Mouse (Mus musculus) hindbrain, embryonic 15.5 days (tissue): ENCODE measurements at regions not wholly inside any gene's neighbourhood (a gene's known extent, or its start where the extent isn't known, plus 50 kb on each side); places are given as distances from the start of the nearest gene placed in this dataset.
A peak's percentile ranks its signal among the peaks of the same experiment; 100 is the strongest.

Experiments used
- ATAC-seq: fragments of 200-750 bp; cut with Nextera tagmentation; 2 replicates; pipeline ENCODE4 v1.8.0; 2017; ENCODE audit warnings: low read depth, moderate number of reproducible peaks, moderate TSS enrichment; ENCODE audit not compliant: low FRiP score
- H3K27ac ChIP-seq: fragments of 300-500 bp; sonication (generic); replicated peaks from 2 replicates; pipeline ENCODE4 v1.5.1; 2015; ENCODE audit warnings: mild to moderate bottlenecking, inconsistent platforms
- H3K27me3 ChIP-seq: fragments of 300-500 bp; sonication (generic); 2 replicates; pipeline ENCODE4 v1.6.1; 2015; ENCODE audit warnings: control low read depth, inconsistent platforms
- H3K36me3 ChIP-seq: fragments of 300-500 bp; sonication (generic); 2 replicates; pipeline ENCODE4 v1.6.1; 2015; ENCODE audit warnings: control low read depth, inconsistent platforms
- H3K4me1 ChIP-seq: fragments of 300-500 bp; sonication (generic); replicated peaks from 2 replicates; pipeline ENCODE4 v1.6.1; 2015; ENCODE audit warnings: control low read depth, inconsistent platforms
- H3K4me2 ChIP-seq: fragments of 300-500 bp; sonication (generic); 2 replicates; pipeline ENCODE4 v1.6.1; 2015; ENCODE audit warnings: moderate library complexity, mild to moderate bottlenecking, inconsistent platforms
- H3K4me3 ChIP-seq: fragments of 300-500 bp; sonication (generic); 2 replicates; pipeline ENCODE4 v1.5.1; 2015; ENCODE audit warnings: mild to moderate bottlenecking, inconsistent platforms
- H3K9ac ChIP-seq: fragments of 300-500 bp; sonication (generic); 2 replicates; pipeline ENCODE4 v1.6.1; 2015; ENCODE audit warnings: inconsistent platforms
- H3K9me3 ChIP-seq: fragments of 300-500 bp; sonication (generic); 2 replicates; pipeline ENCODE4 v1.6.1; 2016; ENCODE audit warnings: control low read depth, inconsistent platforms
- WGBS: fragments of 180-500 bp; shearing (Covaris S2); methylation state at CpG from one replicate; pipeline ENCODE4 v1.1.7; 2015; 5-methylcytosine and 5-hydroxymethylcytosine counted together

DNA sequence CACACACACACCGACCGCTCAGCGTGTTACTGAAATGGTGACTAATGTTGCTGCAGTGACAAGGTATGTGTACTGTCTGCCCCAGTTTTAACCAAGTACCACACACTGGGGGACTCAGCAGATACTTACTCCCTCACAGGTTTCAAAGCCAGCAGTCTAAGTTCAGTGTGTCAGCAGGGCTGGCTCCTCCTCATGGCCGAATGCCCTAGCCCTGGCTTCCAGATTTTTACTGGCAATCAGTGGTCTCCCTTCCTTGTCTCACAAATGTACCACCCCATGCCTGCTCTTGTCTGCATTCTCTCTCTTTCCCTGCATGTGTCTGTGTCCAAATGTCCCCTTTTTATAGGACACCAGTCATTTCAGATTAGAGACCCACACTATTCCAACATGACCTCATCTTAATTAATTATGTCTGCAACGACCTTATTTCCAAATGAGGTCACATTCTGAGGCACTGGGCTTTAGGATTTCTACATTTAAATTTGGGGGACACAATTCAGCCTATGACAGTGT, 114.7 kb downstream of the Uri1 start:
- H3K36me3 ChIP-seq: no peaks in the 10 kb centered on the region
- no peaks in the 10 kb centered on the region for H3K27me3 ChIP-seq
- 79% methylated on average over 5 of the region's 5 CpGs for WGBS
- H3K4me1 ChIP-seq: peaks cover 15% of the 10 kb centered on the region; the same call in 1 of the 2 replicates
- no peak overlapping the region for H3K27ac ChIP-seq
- ATAC-seq: no peak
- H3K4me2 ChIP-seq: no peak overlapping the region
- H3K4me3 ChIP-seq: no peak overlapping the region
- no peaks in the 10 kb centered on the region for H3K9me3 ChIP-seq
- H3K9ac ChIP-seq: no peak overlapping the region

DNA sequence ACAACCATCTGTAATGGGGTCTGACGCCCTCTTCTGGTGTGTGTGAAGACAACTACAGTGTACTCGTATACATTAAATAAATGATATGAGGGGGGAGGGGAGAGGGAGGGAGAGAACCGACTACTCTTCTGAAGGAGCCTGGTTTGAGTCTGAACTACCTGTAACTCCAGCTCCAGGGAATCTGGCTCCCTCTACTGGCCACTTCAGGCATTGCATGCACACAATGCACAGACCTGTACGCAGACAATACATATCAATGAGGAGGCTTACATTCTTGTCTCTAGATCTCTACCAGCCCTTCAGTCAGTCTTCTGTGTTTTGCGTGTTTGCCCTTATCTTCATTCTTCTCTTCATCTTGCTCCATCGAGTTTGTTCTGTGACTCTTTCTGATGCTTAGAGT, 120.4 kb upstream of the Zfp536 start:
- no peaks in the 10 kb centered on the region for H3K4me1 ChIP-seq
- H3K4me2 ChIP-seq: no peak overlapping the region
- H3K9me3 ChIP-seq: no peaks in the 10 kb centered on the region
- H3K36me3 ChIP-seq: no peaks in the 10 kb centered on the region
- H3K27me3 ChIP-seq: no peaks in the 10 kb centered on the region
- H3K4me3 ChIP-seq: no peak overlapping the region
- no peak for ATAC-seq
- 83% methylated on average over 6 of the region's 6 CpGs for WGBS
- H3K9ac ChIP-seq: no peak overlapping the region
- no peak overlapping the region for H3K27ac ChIP-seq

DNA sequence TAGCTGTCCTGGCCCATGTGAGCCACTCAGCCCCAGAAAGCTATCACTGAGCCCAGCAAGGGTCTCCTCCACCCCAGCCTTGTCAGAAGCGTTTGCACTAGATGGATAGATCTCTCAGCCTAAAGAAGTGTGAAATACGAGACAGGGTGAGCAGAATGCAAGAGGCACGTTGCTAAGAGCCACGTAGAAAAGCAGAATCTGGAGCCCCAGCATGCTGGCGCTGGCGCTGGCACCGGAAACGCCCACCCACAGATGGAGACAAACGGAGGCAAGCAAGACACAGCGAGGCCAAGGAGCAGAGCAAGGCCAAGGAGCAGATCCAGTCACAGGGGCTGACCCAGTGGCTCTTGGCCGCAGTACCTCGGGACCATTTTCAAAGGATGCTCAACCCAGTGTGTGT, 100.9 kb upstream of the Zfp536 start:
- 55% methylated on average over 12 of the region's 12 CpGs for WGBS
- Histone ChIP-seq H3K4me2 (no peak overlapping the region), H3K27ac (no peak overlapping the region), H3K27me3 (no peaks in the 10 kb centered on the region), H3K4me3 (no peak overlapping the region), H3K9ac (no peak overlapping the region), H3K4me1 (no peaks in the 10 kb centered on the region; the same call in 1 of the 2 replicates), H3K9me3 (no peaks in the 10 kb centered on the region), H3K36me3 (no peaks in the 10 kb centered on the region)
- ATAC-seq: no peak

DNA sequence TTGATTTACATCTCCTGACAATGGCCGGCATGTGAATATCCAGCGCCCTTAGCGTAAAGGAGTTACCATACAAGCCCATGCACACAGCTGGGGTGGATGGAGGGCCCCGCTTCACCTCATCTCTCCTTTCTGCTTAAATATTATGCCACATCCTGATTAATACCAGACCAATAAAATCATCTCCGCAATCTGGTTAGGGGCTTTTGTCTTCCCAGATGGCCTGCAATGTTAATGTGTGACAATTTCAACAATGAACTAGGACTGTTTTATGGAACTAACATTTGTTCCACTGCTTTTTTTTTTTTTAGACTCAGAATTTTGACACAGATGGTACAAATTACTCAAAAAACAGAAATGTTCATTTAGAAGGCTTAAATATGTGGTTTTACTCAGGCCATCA, 97.5 kb upstream of the Zfp536 start:
- 54% methylated on average over 5 of the region's 5 CpGs for WGBS
- Histone ChIP-seq H3K27ac (no peak overlapping the region), H3K4me2 (no peak overlapping the region), H3K9ac (no peak overlapping the region), H3K4me1 (no peaks in the 10 kb centered on the region; the same call in 1 of the 2 replicates), H3K4me3 (no peak overlapping the region), H3K9me3 (no peaks in the 10 kb centered on the region), H3K27me3 (no peaks in the 10 kb centered on the region), H3K36me3 (no peaks in the 10 kb centered on the region)
- no peak for ATAC-seq

DNA sequence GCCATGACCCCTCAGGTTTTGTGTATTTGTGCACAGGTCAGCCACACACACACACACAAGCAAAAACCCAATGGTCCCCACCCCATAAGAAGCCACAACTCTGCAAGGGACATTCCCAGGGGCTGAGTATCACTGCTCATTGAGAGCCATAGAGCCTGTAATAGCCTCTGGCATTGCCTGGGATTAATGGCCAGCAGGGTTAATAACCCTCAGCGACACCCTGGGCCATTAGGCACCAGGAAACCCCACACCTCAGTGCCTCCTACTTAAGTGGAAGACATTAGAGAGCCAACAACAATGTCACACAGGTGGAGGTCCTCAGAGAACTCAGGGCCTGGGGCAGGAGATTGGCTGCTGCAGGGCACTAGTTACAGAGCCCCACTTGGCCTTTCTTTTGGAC, 93.0 kb upstream of the Zfp536 start:
- Histone ChIP-seq H3K9ac (no peak overlapping the region), H3K27me3 (no peaks in the 10 kb centered on the region), H3K9me3 (no peaks in the 10 kb centered on the region), H3K4me2 (no peak overlapping the region), H3K27ac (no peak overlapping the region), H3K36me3 (no peaks in the 10 kb centered on the region), H3K4me3 (no peak overlapping the region), H3K4me1 (no peaks in the 10 kb centered on the region; the same call in 1 of the 2 replicates)
- ATAC-seq: no peak
- WGBS: 56% methylated on average over 1 of the region's 1 CpGs

DNA sequence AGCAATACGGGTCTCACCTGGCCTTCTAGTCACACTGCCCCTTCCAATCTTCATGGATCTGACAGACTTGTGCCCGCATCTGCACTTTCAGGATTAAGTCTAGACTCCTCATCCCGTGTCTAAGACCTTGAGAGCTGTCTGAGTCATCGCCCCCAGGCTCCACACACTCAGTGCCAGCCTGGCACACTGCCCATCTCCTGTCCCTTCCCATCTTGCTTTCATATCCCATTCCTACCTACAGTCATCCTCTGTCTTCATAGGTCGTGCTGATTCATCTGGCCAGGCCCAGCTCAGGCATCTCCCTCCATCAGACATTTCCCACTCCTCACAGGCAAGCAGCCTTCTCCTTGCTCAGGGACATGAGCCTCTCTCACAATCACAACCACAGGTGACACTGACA, 78.0 kb upstream of the Zfp536 start:
- no peak for ATAC-seq

DNA sequence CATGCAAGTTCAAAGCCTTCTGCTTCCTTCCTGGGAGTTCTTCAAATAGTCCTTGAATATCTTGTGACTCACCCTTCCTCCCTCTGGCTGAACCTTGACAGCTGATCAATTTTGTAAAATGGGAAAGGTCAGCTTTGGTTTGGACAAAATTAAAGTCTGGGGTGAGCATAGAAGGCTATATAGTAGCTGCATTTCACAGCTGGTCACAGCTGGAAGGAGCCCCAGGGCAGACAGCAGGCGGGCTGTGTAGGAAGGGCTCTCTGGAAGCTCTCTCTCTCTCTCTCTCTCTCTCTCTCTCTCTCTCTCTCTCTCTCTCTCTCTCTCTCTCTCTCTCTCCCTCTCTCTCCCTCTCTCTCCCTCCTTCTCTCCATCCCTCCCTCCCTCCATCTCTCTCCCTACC, 71.8 kb upstream of the Zfp536 start:
- Histone ChIP-seq H3K9me3 (no peaks in the 10 kb centered on the region), H3K4me3 (no peak overlapping the region), H3K27ac (no peak overlapping the region), H3K9ac (no peak overlapping the region), H3K36me3 (no peaks in the 10 kb centered on the region), H3K4me1 (peaks cover 14% of the 10 kb centered on the region), H3K4me2 (no peak overlapping the region), H3K27me3 (no peaks in the 10 kb centered on the region)
- WGBS: 27% methylated on average over 1 of the region's 1 CpGs
- no peak for ATAC-seq

More for the DNA sequence above, 78.0 kb upstream of the Zfp536 start:
- Histone ChIP-seq H3K9me3 (no peaks in the 10 kb centered on the region), H3K4me3 (no peak overlapping the region), H3K27ac (no peak overlapping the region), H3K9ac (no peak overlapping the region), H3K27me3 (no peaks in the 10 kb centered on the region), H3K4me1 (no peaks in the 10 kb centered on the region), H3K36me3 (no peaks in the 10 kb centered on the region), H3K4me2 (no peak overlapping the region)
- 77% methylated on average over 5 of the region's 5 CpGs for WGBS

DNA sequence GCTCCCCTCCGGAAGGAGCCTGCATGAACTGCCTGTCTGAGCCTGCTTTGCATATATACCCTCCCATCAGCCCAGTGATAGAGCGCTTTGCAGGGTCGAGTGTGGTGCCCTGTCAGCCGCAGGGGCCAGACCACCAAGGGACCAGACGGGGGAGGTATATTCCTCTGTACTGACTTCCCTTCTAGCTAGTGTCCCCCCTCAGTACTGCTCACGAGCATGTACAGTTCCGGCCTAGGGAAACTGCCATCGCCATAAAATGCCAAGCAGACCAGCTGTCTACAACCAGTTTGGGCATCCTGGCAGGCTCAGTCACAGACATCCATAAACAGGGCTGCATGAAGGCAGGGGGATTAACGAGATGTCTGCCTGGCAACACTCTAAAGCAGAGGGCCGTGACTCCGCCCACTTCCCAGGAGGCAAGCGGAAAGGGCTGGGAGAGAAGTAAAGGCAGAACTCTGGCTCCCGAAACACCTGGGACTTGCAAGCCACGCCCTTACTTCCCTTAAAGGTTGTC, 68.6 kb upstream of the Zfp536 start:
- no peaks in the 10 kb centered on the region for H3K27me3 ChIP-seq
- peaks cover 14% of the 10 kb centered on the region for H3K4me1 ChIP-seq
- 0 out of 2 replicates have a peak overlapping the region, but pooled peaks have one; percentile 3 for H3K27ac ChIP-seq
- peak overlapping the region; percentile 54 for H3K4me2 ChIP-seq
- peak overlapping the region; percentile 16 for H3K4me3 ChIP-seq
- WGBS: 2% methylated on average over 14 of the region's 14 CpGs
- H3K36me3 ChIP-seq: no peaks in the 10 kb centered on the region
- H3K9ac ChIP-seq: peak overlapping the region; percentile 16; the same call in 1 of the 2 replicates
- peak; percentile 77 for ATAC-seq
- H3K9me3 ChIP-seq: no peaks in the 10 kb centered on the region

DNA sequence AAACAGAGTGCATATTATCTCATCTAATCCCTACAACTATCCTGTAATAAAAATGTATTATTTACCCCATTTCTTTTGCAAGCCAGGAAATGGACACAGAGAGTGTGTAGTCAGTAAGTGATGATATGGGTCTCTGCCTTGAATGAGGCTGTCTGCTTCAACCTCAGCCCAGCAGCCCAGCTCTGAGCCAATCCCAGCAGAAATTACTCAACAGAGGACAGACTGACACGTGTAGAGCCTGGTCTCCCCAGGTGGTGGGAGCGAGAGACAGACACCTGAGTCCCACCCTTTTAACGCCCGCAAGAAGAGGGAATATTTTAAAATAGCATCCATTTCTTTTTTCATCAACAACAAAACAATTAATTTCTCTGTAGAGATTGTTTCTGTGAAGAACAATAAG, 68.1 kb upstream of the Zfp536 start:
- H3K9me3 ChIP-seq: no peaks in the 10 kb centered on the region
- WGBS: 19% methylated on average over 4 of the region's 4 CpGs
- H3K4me1 ChIP-seq: peaks cover 14% of the 10 kb centered on the region
- peak overlapping the region; percentile 54 for H3K4me2 ChIP-seq
- H3K9ac ChIP-seq: no peak overlapping the region
- H3K4me3 ChIP-seq: no peak overlapping the region
- no peaks in the 10 kb centered on the region for H3K36me3 ChIP-seq
- H3K27ac ChIP-seq: no peak overlapping the region
- 0 out of 2 replicates have a peak, but pooled peaks have one; percentile 20 for ATAC-seq
- H3K27me3 ChIP-seq: no peaks in the 10 kb centered on the region

DNA sequence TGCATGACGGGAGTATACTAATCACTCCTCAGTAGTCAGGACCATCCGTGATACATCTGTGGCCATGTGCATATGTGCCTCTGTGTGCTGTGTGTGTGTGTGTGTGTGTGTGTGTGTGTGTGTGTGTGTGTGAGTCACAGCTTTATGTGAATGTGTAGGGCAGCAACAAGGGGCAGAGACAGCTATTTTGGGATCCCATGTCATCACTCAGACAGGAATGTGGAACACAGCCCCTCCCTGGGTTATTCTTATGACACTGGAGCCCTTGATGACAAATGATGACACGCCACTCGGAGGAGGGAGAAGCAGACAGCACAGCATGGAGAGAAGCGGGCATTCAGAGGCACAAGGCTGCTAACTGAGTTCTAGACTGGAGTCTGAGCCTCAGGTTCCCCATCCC, 64.4 kb upstream of the Zfp536 start:
- H3K9me3 ChIP-seq: no peaks in the 10 kb centered on the region
- 68% methylated on average over 5 of the region's 5 CpGs for WGBS
- H3K27me3 ChIP-seq: no peaks in the 10 kb centered on the region
- H3K4me2 ChIP-seq: no peak overlapping the region
- ATAC-seq: no peak
- no peak overlapping the region; the same call in 1 of the 2 replicates for H3K9ac ChIP-seq
- H3K36me3 ChIP-seq: no peaks in the 10 kb centered on the region
- no peak overlapping the region for H3K4me3 ChIP-seq
- no peak overlapping the region for H3K27ac ChIP-seq
- H3K4me1 ChIP-seq: peaks cover 19% of the 10 kb centered on the region

DNA sequence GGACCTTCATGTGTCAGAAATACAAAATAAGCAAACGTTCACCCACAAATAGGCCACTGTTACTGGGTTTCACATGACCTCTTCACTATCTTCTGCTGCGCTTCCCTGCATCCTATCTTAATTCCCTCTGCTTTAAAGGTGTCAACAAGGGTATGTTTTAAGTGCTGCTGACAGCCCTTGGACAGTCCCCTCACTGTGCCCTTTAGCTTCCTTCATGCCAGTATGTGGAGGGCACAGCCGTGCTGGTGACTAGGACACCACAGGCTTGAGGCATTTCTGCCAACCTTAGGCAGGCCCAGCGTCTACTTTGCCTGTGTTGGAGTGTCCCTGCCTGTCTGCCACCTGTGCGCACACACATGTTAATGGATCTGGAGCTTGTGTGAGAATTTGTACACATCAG, 63.9 kb upstream of the Zfp536 start:
- Histone ChIP-seq H3K4me3 (no peak overlapping the region), H3K9me3 (no peaks in the 10 kb centered on the region), H3K9ac (no peak overlapping the region), H3K4me2 (no peak overlapping the region), H3K27ac (no peak overlapping the region), H3K4me1 (peaks cover 16% of the 10 kb centered on the region), H3K36me3 (no peaks in the 10 kb centered on the region), H3K27me3 (no peaks in the 10 kb centered on the region)
- WGBS: 83% methylated on average over 5 of the region's 5 CpGs
- no peak for ATAC-seq

DNA sequence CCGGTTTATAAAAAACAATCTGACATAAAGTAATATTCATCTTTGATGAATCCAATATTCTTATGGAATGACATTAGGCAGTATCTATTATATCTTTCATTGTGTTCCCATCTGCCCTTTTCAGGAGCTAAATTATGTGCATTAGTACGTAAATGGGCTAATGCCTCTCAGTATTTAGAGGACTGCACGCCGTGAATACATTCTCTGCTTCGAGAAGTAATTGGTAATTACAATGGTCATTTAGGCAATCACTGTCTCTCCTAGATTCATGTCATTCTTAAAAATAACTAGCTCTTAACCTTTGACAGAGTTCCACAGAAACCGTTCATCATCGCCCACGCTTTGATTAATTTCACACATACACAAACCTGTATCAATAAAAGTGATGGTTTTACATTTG, 60.0 kb upstream of the Zfp536 start:
- Histone ChIP-seq H3K36me3 (no peaks in the 10 kb centered on the region), H3K9me3 (no peaks in the 10 kb centered on the region), H3K27ac (no peak overlapping the region), H3K4me2 (no peak overlapping the region), H3K4me1 (peaks cover 10% of the 10 kb centered on the region), H3K27me3 (no peaks in the 10 kb centered on the region), H3K9ac (no peak overlapping the region), H3K4me3 (no peak overlapping the region)
- ATAC-seq: no peak
- WGBS: 54% methylated on average over 8 of the region's 8 CpGs

DNA sequence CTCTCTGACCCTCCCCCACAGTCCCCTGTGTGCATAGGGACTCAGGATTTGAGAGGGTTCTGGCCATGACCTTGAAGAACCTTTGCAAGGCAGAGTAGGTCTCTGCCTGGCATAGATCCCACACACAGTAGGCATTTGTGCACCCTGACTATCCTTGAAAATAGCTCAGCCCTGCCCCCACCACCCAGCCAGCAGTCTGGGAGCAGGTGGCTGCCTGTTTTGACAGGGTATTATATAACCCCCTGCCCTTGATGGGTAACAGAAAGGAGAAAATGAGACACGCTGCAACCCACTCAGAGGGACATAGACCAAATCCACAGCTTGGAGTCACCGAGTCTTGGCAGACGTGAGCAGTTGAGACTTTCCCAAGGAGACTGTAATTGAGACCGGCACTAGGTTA, 58.9 kb upstream of the Zfp536 start:
- no peak; the same call in 1 of the 2 replicates for ATAC-seq
- Histone ChIP-seq H3K27me3 (no peaks in the 10 kb centered on the region), H3K36me3 (no peaks in the 10 kb centered on the region), H3K27ac (no peak overlapping the region), H3K9me3 (no peaks in the 10 kb centered on the region), H3K4me3 (no peak overlapping the region), H3K4me1 (peaks cover 10% of the 10 kb centered on the region), H3K4me2 (no peak overlapping the region), H3K9ac (no peak overlapping the region)
- WGBS: 28% methylated on average over 4 of the region's 4 CpGs
